Mouse (Mus musculus): ENCODE measurements around the gene Ube2j2. TPM values are rescaled to one million over a fixed set of nuclear protein-coding genes. Genes with fewer than 3 reads are reported as not detected.
A peak's percentile ranks its signal among the peaks of the same experiment; 100 is the strongest.

Ube2j2 gene
- polyA plus RNA-seq, 1 experiment from 2014 or later, result 50.2 TPM

- Histone ChIP-seq H3K4me3 (replicated peaks) (no peak overlapping the region), H3K4me2 (peak overlapping the region; percentile 97), H3K27ac (replicated peaks) (peak overlapping the region; percentile 75; the same call in 1 of the 2 replicates), H3K36me3 (replicated peaks) (peaks cover 37% of the 10 kb centered on the region), H3K9me3 (replicated peaks) (no peaks in the 10 kb centered on the region), H3K27me3 (no peaks in the 10 kb centered on the region), H3K4me1 (replicated peaks) (peaks cover 82% of the 10 kb centered on the region), H3K9ac (peak overlapping the region; percentile 21; the same call in 1 of the 2 replicates)
- no peak for ATAC-seq (ENCODE audit: insufficient read depth)
- WGBS (ENCODE audit: insufficient replicate concordance), result 78% methylated on average over 11 of the region's 11 CpGs
Measured at GRCm38 (mm10) chr4:155964396-155964795, 20.8 kb downstream of the Ube2j2 start.

- peaks cover 28% of the 10 kb centered on the region for H3K36me3 ChIP-seq (replicated peaks)
- H3K9ac ChIP-seq, result peak overlapping the region; percentile 26; the same call in 1 of the 2 replicates
- H3K4me3 ChIP-seq (replicated peaks), result peak overlapping the region; percentile 15; the same call in 1 of the 2 replicates
- H3K27ac ChIP-seq (replicated peaks), result peak overlapping the region; percentile 69
- ATAC-seq (ENCODE audit: insufficient read depth), result peak; percentile 78
- H3K4me1 ChIP-seq (replicated peaks), result peaks cover 55% of the 10 kb centered on the region
- peak overlapping the region; percentile 65 for H3K4me2 ChIP-seq
- 39% methylated on average over 13 of the region's 13 CpGs for WGBS (ENCODE audit: insufficient replicate concordance)
- no peaks in the 10 kb centered on the region for H3K9me3 ChIP-seq (replicated peaks)
- H3K27me3 ChIP-seq, result no peaks in the 10 kb centered on the region
Measured at GRCm38 (mm10) chr4:155969043-155969653, 25.5 kb downstream of the Ube2j2 start.

- 68% methylated on average over 5 of the region's 5 CpGs for WGBS (ENCODE audit: insufficient replicate concordance)
- Histone ChIP-seq H3K4me3 (replicated peaks) (no peak overlapping the region), H3K36me3 (replicated peaks) (peaks cover 20% of the 10 kb centered on the region), H3K9ac (no peak overlapping the region), H3K4me1 (replicated peaks) (peaks cover 44% of the 10 kb centered on the region), H3K4me2 (no peak overlapping the region), H3K27me3 (no peaks in the 10 kb centered on the region), H3K27ac (replicated peaks) (peak overlapping the region; percentile 35; the same call in 1 of the 2 replicates), H3K9me3 (replicated peaks) (no peaks in the 10 kb centered on the region)
- ATAC-seq (ENCODE audit: insufficient read depth), result no peak
Measured at GRCm38 (mm10) chr4:155970286-155970685, 26.7 kb downstream of the Ube2j2 start.

- H3K36me3 ChIP-seq (replicated peaks), result 0 out of 2 replicates have a peak, but pooled peaks cover 1% of the 10 kb centered on the region
- no peak for ATAC-seq (ENCODE audit: insufficient read depth)
- peaks cover 27% of the 10 kb centered on the region for H3K4me1 ChIP-seq (replicated peaks)
- H3K27ac ChIP-seq (replicated peaks), result no peak overlapping the region
- no peaks in the 10 kb centered on the region for H3K9me3 ChIP-seq (replicated peaks)
- no peak overlapping the region for H3K4me2 ChIP-seq
- H3K27me3 ChIP-seq, result no peaks in the 10 kb centered on the region
- WGBS (ENCODE audit: insufficient replicate concordance), result 74% methylated on average over 6 of the region's 6 CpGs
- H3K4me3 ChIP-seq (replicated peaks), result no peak overlapping the region
- no peak overlapping the region for H3K9ac ChIP-seq
Measured at GRCm38 (mm10) chr4:155972651-155973050, 29.0 kb downstream of the Ube2j2 start.

GRCm38 (mm10) chr4:155973239-155973638 is 29.6 kb downstream of the Ube2j2 start:
- 79% methylated on average over 2 of the region's 2 CpGs for WGBS (ENCODE audit: insufficient replicate concordance)
- H3K27me3 ChIP-seq, result no peaks in the 10 kb centered on the region
- H3K27ac ChIP-seq (replicated peaks), result no peak overlapping the region
- H3K36me3 ChIP-seq (replicated peaks), result no peaks in the 10 kb centered on the region
- no peaks in the 10 kb centered on the region for H3K9me3 ChIP-seq (replicated peaks)
- no peak overlapping the region for H3K4me2 ChIP-seq
- no peak for ATAC-seq (ENCODE audit: insufficient read depth)
- peaks cover 23% of the 10 kb centered on the region for H3K4me1 ChIP-seq (replicated peaks)
- no peak overlapping the region for H3K4me3 ChIP-seq (replicated peaks)
- H3K9ac ChIP-seq, result no peak overlapping the region

- Histone ChIP-seq H3K4me3 (replicated peaks) (no peak overlapping the region), H3K27me3 (peaks cover 3% of the 10 kb centered on the region; the same call in 1 of the 2 replicates), H3K4me2 (no peak overlapping the region), H3K9ac (no peak overlapping the region), H3K36me3 (replicated peaks) (no peaks in the 10 kb centered on the region), H3K27ac (replicated peaks) (no peak overlapping the region), H3K9me3 (replicated peaks) (no peaks in the 10 kb centered on the region), H3K4me1 (replicated peaks) (peaks cover 8% of the 10 kb centered on the region; the same call in 1 of the 2 replicates)
- ATAC-seq (ENCODE audit: insufficient read depth), result no peak
- 37% methylated on average over 12 of the region's 12 CpGs for WGBS (ENCODE audit: insufficient replicate concordance)
Measured at GRCm38 (mm10) chr4:155981436-155982082, 37.9 kb downstream of the Ube2j2 start.

GRCm38 (mm10) chr4:155983788-155984187 is 40.2 kb downstream of the Ube2j2 start:
- WGBS (ENCODE audit: insufficient replicate concordance), result 40% methylated on average over 2 of the region's 2 CpGs

GRCm38 (mm10) chr4:155991211-155991907 is 47.7 kb downstream of the Ube2j2 start:
- peak overlapping the region; percentile 82 for H3K9ac ChIP-seq
- H3K4me1 ChIP-seq (replicated peaks), result peaks cover 70% of the 10 kb centered on the region
- peak overlapping the region; percentile 99 for H3K27ac ChIP-seq (replicated peaks)
- peak overlapping the region; percentile 98 for H3K4me3 ChIP-seq (replicated peaks)
- 65% methylated on average over 22 of the region's 22 CpGs for WGBS (ENCODE audit: insufficient replicate concordance)
- no peak for ATAC-seq (ENCODE audit: insufficient read depth)
- H3K4me2 ChIP-seq, result peak overlapping the region; percentile 100
- H3K36me3 ChIP-seq (replicated peaks), result peaks cover 5% of the 10 kb centered on the region
- H3K27me3 ChIP-seq, result no peaks in the 10 kb centered on the region
- no peaks in the 10 kb centered on the region for H3K9me3 ChIP-seq (replicated peaks)

More at GRCm38 (mm10) chr4:155983788-155984187, 40.2 kb downstream of the Ube2j2 start:
- no peak overlapping the region for H3K9ac ChIP-seq
- H3K27me3 ChIP-seq, result peaks cover 3% of the 10 kb centered on the region; the same call in 1 of the 2 replicates
- H3K27ac ChIP-seq (replicated peaks), result no peak overlapping the region
- no peak overlapping the region for H3K4me2 ChIP-seq
- peaks cover 23% of the 10 kb centered on the region for H3K4me1 ChIP-seq (replicated peaks)
- H3K4me3 ChIP-seq (replicated peaks), result no peak overlapping the region
- no peak for ATAC-seq (ENCODE audit: insufficient read depth)
- H3K9me3 ChIP-seq (replicated peaks), result no peaks in the 10 kb centered on the region
- H3K36me3 ChIP-seq (replicated peaks), result no peaks in the 10 kb centered on the region

GRCm38 (mm10) chr4:155991908-155992230 is 48.2 kb downstream of the Ube2j2 start:
- no peaks in the 10 kb centered on the region for H3K9me3 ChIP-seq (replicated peaks)
- 18% methylated on average over 37 of the region's 37 CpGs for WGBS (ENCODE audit: insufficient replicate concordance)
- H3K4me3 ChIP-seq (replicated peaks), result peak overlapping the region; percentile 98
- ATAC-seq (ENCODE audit: insufficient read depth), result no peak
- H3K27me3 ChIP-seq, result no peaks in the 10 kb centered on the region
- H3K9ac ChIP-seq, result peak overlapping the region; percentile 82
- peak overlapping the region; percentile 100 for H3K4me2 ChIP-seq
- H3K4me1 ChIP-seq (replicated peaks), result peaks cover 70% of the 10 kb centered on the region
- H3K27ac ChIP-seq (replicated peaks), result peak overlapping the region; percentile 99
- H3K36me3 ChIP-seq (replicated peaks), result peaks cover 10% of the 10 kb centered on the region

GRCm38 (mm10) chr4:155992241-155992905 is 48.7 kb downstream of the Ube2j2 start, which contains the start of the genes B3galt6 and Sdf4:
B3galt6 (minus strand) TSS chr4:155992649.
Sdf4 (plus strand) TSS chr4:155992872.
- WGBS (ENCODE audit: insufficient replicate concordance), result under 1% methylated on average over 99 of the region's 99 CpGs
- ATAC-seq (ENCODE audit: insufficient read depth), result peak; percentile 83

More at GRCm38 (mm10) chr4:155992241-155992905, 48.7 kb downstream of the Ube2j2 start, which contains the start of the genes B3galt6 and Sdf4:
- Histone ChIP-seq H3K27ac (replicated peaks) (peak within 1 kb of the TSS; percentile 99), H3K4me1 (replicated peaks) (peaks cover 69% of the 10 kb centered on the region), H3K27me3 (no peaks in the 10 kb centered on the region), H3K9ac (peak within 1 kb of the TSS; percentile 90), H3K9me3 (replicated peaks) (no peaks in the 10 kb centered on the region), H3K4me3 (replicated peaks) (peak within 1 kb of the TSS; percentile 98), H3K4me2 (peak within 1 kb of the TSS; percentile 100), H3K36me3 (replicated peaks) (peaks cover 15% of the 10 kb centered on the region)
